Mouse (Mus musculus): ENCODE results near the gene Camta2.

Gene Camta2

DNA sequence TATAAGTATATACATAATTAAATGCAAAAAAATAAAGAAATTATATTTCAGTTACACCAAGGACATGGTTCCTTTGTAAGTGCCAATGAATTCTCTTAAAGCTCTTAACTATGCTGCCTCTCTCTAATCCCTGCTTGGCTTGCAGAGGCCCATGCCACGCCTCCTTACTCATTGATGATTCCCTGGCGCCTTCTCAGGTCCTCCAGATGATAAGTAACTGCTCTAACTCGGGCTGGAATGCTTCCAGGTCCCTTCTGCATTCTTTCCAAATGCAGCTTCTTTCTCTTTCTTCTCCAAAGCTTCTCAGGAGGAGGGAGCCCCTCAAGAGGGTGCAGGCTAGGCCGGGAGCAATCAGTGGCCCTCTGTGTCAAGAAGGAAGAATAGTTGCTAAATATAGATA is 1.7 kb upstream of the Camta2 start:
- DNase-seq (ENCODE audit: low spot score) = no peak

GRCm38 (mm10) chr11:70688372-70688771 is 467 bp upstream of the Camta2 start:
- no peak for DNase-seq (ENCODE audit: low spot score)

GRCm38 (mm10) chr11:70686901-70687566 is 871 bp downstream of the Camta2 start:
- no peak for DNase-seq (ENCODE audit: low spot score)

DNA sequence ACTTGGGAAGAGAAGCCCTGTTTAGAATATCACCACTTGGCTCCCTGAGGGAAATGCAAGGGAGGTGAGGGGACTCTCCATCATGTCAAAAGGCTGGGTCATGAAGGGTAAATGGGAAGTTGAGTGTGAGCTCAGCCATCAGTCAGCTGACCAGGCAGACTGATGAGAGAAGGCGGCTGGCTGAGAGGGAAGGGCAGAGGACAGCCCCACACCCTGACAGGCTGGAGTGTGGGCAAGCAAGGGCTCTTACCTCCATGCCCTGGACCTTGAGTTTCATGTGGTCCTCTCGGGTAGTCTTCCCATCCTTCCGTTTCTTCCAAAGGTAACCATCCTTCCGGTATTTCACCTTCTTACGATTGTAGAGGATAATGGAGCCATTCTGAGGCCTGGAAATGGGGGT is 4.3 kb downstream of the Camta2 start:
- DNase-seq (ENCODE audit: low spot score) = no peak

GRCm38 (mm10) chr11:70681897-70682581 is 5.9 kb downstream of the Camta2 start:
- DNase-seq (ENCODE audit: low spot score) = no peak

DNA sequence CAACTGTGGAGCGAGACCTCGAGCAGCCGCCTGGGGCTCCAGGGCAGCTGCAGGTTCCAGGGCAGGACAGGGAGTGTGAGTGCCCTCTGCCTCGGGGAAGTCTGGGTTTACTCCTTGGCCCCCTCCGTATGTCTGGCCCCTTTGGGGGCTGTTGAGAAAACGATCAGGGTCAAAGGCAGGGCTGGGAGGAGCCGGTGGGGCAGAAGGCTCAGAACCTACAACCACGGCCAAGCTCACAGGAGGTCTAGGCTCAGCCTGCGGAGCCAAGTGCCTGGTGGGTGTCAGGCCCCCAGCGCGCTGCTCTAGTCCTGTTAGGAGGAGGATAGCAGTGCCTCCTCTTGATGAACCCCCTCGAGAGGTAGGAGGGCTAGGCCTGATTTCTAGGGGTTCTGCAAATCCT is 6.7 kb downstream of the Camta2 start:
- DNase-seq (ENCODE audit: low spot score) = no peak

- DNase-seq (ENCODE audit: low spot score) = no peak
Observed at GRCm38 (mm10) chr11:70679894-70680293, 8.0 kb downstream of the Camta2 start.

GRCm38 (mm10) chr11:70679361-70679760 is 8.5 kb downstream of the Camta2 start:
- DNase-seq (ENCODE audit: low spot score) = no peak

- DNase-seq (ENCODE audit: low spot score) = no peak
Observed at GRCm38 (mm10) chr11:70678576-70678975, 9.3 kb downstream of the Camta2 start.

DNA sequence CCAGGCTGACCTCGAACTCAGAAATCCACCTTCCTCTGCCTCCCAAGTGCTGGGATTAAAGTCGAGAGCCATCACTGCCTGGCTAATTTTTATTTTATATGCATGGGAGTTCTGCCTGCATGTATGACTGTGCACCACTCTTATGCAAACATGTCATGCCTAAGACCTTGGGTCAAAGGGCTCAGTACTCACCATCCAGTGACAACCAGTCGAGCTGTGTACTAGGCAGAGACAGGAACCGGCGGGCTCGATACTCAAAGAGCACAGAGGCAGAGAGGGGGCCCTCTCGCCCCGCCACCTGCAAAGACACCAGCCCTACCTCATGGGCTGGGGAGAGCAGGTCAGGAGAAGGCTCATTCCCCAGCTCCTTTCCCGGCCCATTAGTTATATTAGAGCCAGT is 9.8 kb downstream of the Camta2 start:
- DNase-seq (ENCODE audit: low spot score) = no peak

GRCm38 (mm10) chr11:70674501-70674900 is 13.4 kb downstream of the Camta2 start:
- DNase-seq (ENCODE audit: low spot score) = no peak

DNA sequence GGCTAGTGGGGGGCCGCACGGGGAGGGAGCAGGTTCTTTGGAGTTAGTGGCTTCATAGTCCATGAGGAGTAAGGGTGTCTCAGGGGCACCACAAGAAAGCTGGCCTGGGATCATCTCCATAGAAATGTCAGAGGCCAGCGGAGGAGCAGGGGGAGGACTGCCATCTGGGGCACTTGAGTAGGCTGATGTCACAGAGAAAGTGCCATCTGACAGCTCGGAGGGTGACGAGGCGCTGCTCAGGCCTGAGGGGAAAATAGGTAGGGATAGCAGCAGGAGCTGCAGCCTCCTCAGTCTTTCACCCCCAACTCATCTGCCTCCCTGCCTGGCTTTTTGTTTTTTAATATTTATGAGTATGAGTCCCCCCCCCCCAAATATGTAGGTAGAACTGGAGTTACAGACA is 13.9 kb downstream of the Camta2 start:
- DNase-seq (ENCODE audit: low spot score) = no peak

DNA sequence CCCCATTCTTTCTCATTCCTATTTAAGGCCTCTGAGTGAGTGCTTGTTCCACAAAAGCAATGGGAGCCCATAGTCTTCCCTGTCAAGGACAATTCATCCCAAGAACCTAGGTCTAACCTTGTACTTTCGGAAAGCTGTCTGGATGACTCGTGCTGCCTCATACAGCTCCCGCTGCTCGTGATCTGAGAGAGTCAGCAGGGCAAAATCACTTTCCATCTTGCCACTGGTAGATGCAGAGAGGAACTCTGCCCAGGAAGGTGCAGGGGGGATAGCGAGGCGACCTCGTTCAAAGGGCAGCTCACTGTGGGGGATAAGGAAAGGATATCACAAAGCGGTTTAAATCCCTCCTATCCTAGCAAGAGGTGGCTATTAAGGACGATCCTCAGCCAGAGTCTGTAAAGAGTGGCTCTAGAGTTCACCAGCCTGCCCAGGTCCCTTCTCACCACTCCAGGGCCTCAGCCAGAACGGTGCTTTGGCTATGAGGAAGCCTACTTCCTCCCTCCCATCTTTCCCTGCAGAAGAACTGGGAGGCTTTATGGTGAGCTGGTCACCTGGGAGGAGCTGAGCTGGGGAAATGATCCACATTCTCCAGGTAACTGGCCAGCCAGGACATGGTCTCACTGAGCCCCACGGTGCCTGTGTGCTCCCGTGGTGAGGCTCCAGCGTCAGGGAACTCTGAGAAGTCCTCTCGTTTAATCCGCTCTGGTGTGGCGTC is 16.4 kb downstream of the Camta2 start:
- no peak for DNase-seq (ENCODE audit: low spot score)

DNA sequence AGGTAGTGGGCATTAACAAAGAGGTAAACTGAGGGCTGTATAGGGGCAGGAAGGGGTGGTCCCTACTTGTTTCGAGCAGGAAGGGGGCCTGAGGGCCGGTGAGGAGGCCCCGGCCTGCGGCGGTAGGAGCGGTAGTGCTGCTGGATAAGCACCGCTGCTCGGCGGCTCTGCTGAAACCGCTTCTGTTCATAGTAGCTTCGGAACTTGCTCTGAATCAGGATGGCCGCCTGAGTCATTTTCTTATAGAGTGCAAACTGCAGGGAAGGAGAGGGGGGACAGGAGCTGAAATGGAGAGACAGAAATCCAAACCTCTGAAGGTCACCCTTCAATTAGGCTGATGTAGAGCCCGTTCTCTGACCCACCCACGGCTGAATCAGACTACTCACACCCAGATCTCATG is 17.4 kb downstream of the Camta2 start:
- DNase-seq (ENCODE audit: low spot score) = no peak

GRCm38 (mm10) chr11:70669582-70670345 is 18.1 kb downstream of the Camta2 start:
- peak; percentile 43 for DNase-seq (ENCODE audit: low spot score)

DNA sequence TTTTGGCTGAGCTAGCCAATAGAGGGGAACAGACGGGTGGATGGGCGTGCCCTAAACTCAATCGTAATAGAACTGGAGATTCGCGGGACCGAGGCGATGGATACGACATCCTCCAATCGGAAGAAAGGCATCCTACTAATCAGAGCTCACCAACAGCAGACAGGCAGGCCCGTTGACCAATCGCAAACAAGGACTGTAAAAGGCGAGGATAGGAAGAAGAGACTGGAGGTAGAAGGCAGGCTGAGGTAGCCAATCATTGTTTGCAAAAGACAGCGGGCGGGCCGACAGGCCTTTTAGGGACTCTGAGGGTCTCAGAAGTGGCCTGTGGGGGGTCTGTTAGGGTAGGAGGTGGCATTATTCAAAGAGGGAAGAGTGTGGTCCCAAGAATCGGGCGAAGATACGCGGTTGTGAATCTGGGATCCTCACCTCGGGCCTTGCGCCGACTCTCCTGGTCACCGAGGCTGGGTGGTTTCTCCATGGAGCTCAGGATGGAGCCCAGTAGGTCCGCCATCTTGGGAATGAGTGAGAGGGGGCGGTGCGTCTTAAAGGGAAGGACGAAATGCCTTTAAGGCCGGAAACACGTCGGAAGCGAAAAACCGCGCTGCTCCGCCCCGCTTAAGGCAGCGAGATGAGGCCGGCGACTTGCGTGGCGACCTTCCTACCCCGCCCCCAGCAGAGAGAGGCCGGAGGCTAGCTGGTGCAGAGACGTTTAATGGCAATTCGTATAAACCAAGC is 19.0 kb downstream of the Camta2 start, which contains the start of gene Spag7:
Gene Spag7 (minus strand): TSS at position 646 of the 735 bp plus-strand sequence.
- peak; percentile 95 for DNase-seq (ENCODE audit: low spot score)

DNA sequence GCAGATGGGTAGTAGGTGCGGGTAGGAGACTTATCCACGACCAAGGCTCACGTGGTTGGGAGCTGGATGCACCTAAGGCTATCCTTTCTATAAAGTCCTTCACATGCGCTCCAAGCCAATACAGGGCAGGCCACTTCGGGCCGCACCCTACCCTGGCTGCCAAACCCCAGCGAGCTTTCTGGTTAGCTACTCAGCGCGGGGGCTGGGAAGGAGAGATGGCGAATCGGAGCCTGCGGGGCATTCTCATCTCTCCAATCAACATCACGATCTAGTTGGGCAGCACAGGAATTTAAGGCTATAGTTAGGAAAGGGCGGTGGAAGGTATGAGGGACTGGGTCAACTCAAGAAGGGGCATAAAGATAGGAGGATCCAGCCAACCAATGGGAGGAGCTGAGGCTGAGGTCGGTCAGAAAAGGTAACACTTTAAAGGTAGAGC is 19.6 kb downstream of the Camta2 start:
- DNase-seq (ENCODE audit: low spot score) = peak; percentile 37

GRCm38 (mm10) chr11:70667271-70668150 is 20.4 kb downstream of the Camta2 start:
- DNase-seq (ENCODE audit: low spot score) = no peak

GRCm38 (mm10) chr11:70666687-70667086 is 21.2 kb downstream of the Camta2 start:
- DNase-seq (ENCODE audit: low spot score) = no peak

DNA sequence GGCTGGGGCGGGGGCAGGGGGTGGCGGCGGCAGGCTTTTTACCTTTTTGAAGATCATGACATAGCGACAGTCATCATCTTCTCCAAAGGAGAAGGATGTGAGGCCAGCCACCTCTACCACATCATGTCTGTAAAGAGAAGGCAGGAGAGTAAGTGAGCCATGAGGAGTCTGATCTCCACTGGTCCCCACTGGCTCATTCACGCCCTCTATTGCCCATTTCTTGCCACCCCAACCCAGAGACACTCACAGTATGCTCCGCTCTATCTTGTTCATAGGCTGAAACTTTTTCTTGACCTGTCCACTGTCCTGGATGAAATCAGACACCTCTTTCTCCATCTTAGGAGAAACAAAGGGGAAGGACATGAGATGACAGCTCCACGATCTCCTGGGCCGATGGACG is 23.2 kb downstream of the Camta2 start:
- no peak for DNase-seq (ENCODE audit: low spot score)

DNA sequence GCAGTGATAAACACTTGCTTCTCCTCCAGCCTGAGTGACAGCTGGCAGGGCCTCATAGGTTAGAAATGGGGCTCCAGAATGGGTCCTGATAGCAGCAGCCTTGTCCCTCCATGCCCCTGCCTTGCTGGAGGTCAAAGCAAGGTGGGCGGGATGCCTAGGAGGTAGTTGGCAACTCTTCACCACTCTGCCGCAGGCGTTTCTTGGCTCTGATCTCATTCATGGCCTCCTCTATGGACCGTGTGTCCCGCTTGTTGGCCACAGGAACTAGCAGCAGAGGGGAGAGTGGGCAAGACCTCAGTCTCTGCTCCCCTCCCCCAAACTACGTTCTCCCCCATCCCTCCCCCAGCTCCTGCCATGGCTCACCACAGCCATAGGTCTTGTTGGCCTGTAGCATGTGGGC is 23.9 kb downstream of the Camta2 start:
- no peak for DNase-seq (ENCODE audit: low spot score)

All from ovary, postnatal 10 days (tissue).